Mouse (Mus musculus): ENCODE measurements at regions not wholly inside any gene's neighbourhood (a gene's known extent, or its start where the extent isn't known, plus 50 kb on each side); places are given as distances from the start of the nearest gene placed in this dataset.

GRCm38 (mm10) chr5:99782806-99783205 lies 53.9 kb upstream of the Rasgef1b start:
- ATAC-seq (replicated peaks; ENCODE audit: low read depth, poor library complexity, severe bottlenecking): no peak

GRCm38 (mm10) chr5:99785850-99786249 lies 57.0 kb upstream of the Rasgef1b start:
- no peak for ATAC-seq (replicated peaks; ENCODE audit: low read depth, poor library complexity, severe bottlenecking)

- no peak for ATAC-seq (replicated peaks; ENCODE audit: low read depth, poor library complexity, severe bottlenecking)
These were observed 58.4 kb upstream of the Rasgef1b start for GRCm38 (mm10) chr5:99787239-99787638.

- no peak for ATAC-seq (replicated peaks; ENCODE audit: low read depth, poor library complexity, severe bottlenecking)
These were observed 59.0 kb upstream of the Rasgef1b start for GRCm38 (mm10) chr5:99787665-99788366.

- no peak for ATAC-seq (replicated peaks; ENCODE audit: low read depth, poor library complexity, severe bottlenecking)
These were observed 61.9 kb upstream of the Rasgef1b start for GRCm38 (mm10) chr5:99790733-99791132.

GRCm38 (mm10) chr5:99800543-99800942 lies 71.7 kb upstream of the Rasgef1b start:
- ATAC-seq (replicated peaks; ENCODE audit: low read depth, poor library complexity, severe bottlenecking): no peak

- no peak for ATAC-seq (replicated peaks; ENCODE audit: low read depth, poor library complexity, severe bottlenecking)
These were observed 73.1 kb upstream of the Rasgef1b start for GRCm38 (mm10) chr5:99801791-99802450.

- no peak for ATAC-seq (replicated peaks; ENCODE audit: low read depth, poor library complexity, severe bottlenecking)
These were observed 79.2 kb upstream of the Vamp9 start for GRCm38 (mm10) chr5:99826861-99827260.

GRCm38 (mm10) chr5:99828516-99828915 lies 77.5 kb upstream of the Vamp9 start:
- ATAC-seq (replicated peaks; ENCODE audit: low read depth, poor library complexity, severe bottlenecking): 0 out of 2 replicates have a peak, but pooled peaks have one; percentile 63

- no peak for ATAC-seq (replicated peaks; ENCODE audit: low read depth, poor library complexity, severe bottlenecking)
These were observed 67.7 kb upstream of the Vamp9 start for GRCm38 (mm10) chr5:99838236-99838775.

- no peak for ATAC-seq (replicated peaks; ENCODE audit: low read depth, poor library complexity, severe bottlenecking)
These were observed 66.4 kb upstream of the Vamp9 start for GRCm38 (mm10) chr5:99839661-99840060.

GRCm38 (mm10) chr5:99840884-99841283 lies 65.2 kb upstream of the Vamp9 start:
- no peak for ATAC-seq (replicated peaks; ENCODE audit: low read depth, poor library complexity, severe bottlenecking)

GRCm38 (mm10) chr5:99845565-99846255 lies 60.3 kb upstream of the Vamp9 start:
- ATAC-seq (replicated peaks; ENCODE audit: low read depth, poor library complexity, severe bottlenecking): no peak

GRCm38 (mm10) chr5:99848158-99848988 lies 57.7 kb upstream of the Vamp9 start:
- no peak for ATAC-seq (replicated peaks; ENCODE audit: low read depth, poor library complexity, severe bottlenecking)

- no peak for ATAC-seq (replicated peaks; ENCODE audit: low read depth, poor library complexity, severe bottlenecking)
These were observed 57.1 kb upstream of the Vamp9 start for GRCm38 (mm10) chr5:99849001-99849400.

- ATAC-seq (replicated peaks; ENCODE audit: low read depth, poor library complexity, severe bottlenecking): no peak
These were observed 53.7 kb upstream of the Vamp9 start for GRCm38 (mm10) chr5:99852316-99852715.

All from common myeloid progenitor, adult 5-6 weeks (primary cell).